Mouse (Mus musculus) kidney, postnatal 14 days (tissue): ENCODE data around the gene Dglucy.

ENCODE experiments used
- DNase-seq: peaks from one replicate; pipeline ENCODE4 v3.0.0; 2022; ENCODE audit warnings: mixed read lengths

Gene Dglucy

DNA sequence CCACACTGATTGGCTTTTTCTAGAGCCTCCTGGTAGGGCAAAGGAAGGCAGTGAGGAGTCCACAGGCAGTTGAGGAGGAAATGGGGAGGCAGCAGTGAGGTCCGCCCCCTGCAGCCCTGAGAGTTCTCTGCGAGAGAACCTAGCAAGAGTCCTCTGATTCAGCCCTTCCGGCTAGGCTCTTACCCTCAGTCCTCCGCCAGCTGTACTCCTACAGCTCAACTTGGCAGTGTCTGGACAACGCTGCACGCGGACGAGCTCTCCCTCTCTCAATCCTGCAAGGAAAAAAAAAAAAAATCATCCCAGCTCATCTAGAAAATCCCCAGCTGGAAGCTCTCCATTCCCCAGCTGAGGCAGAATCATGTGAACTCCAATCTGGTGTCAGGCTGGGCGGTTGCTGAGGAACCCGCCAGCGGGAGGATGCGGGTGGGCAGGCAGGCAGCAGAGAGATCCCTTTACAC is 109.0 kb downstream of the Dglucy start:
- DNase-seq: peak; percentile 49

DNA sequence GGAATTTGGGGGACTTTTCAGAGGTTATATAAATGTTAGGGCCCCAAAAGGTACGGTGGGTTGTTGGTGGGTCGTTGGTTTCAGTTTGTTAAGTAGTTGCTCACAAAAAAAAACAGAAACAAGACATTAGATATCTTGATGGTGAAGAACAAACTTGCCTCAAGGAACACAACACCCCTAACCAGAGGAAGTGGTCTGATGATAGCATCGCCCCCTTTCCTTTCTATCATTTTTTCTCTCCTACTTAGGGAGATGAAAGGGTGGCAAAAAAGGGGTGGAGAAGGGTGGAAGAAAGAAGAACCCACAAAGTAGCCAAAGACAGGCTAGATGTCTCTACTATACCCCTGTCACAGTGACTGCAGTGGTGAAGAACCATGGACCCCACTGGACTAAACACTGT is 111.7 kb downstream of the Dglucy start:
- DNase-seq: no peak

- DNase-seq: no peak
Measured at GRCm38 (mm10) chr12:100895504-100895903, 116.6 kb downstream of the Dglucy start.

- DNase-seq: no peak
Measured at GRCm38 (mm10) chr12:100896661-100897060, 117.8 kb downstream of the Dglucy start.

DNA sequence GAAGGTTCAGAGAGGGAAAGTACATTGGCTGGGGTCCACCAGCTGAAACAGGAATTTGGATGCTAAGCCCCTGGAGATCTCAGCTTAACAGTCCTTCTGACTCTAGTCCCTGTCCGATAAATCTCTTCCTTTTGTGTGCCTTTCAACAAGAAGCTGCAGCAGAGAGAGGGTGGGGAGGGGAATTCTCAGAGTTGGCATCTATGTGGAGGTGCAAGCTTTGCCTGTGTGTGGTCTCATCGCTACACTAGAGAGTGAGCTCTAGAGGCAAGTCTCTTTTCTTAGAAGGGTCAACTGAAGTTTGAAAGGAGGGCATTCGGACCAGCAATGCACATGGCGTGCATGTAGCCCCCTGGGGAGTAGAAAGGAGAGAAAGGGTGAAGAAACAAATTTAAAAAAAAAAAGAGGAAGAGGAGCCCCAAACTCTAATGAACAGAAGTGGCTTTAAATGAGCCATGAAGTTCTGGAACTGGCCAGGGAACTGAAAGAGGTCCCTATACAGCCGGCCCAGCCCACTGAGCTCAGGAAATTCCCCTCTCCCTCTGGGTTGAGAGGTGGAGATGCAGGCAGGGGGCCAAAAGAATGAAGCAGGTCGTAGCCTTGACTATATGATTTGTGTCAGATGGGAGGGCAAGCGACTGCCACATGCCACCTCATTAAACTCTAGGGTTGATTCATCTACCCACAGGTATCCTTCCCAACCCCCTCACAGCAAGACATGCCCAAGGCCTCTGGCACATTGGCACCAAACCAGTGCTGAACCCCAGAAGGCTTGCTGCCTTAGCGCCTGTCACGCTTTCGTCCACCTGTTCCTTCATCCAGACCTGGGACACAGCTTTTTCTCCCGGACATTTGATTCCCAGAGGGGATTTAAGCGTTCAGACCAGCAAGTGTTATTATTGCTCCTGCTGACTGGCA is 119.1 kb downstream of the Dglucy start:
- DNase-seq: no peak

DNA sequence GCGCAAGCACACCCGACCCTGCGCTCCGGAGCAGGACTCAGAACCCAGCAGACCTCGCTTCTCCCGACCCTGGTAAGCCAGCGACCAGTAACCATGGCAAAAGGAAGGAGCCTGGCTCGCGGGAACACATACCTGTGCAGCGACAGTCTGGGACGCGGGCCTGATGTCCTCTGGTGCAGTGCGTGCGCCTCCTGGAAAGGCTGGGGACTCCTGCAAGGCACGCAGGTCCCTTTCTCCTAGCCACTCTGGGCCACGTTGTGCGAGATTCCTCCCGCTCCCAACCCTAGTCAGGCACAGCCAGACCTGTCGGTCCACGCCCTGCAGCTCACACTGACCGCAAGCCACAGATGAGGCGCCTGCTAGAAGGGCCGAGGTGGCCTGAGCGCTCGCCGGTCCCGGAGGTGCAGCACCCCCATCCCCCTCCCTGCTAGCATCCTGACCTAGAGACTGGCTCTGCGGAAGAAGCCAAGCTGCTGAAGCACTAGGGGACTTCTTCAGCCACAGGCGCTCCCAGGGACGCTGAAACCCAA is 120.3 kb downstream of the Dglucy start:
- DNase-seq: no peak

DNA sequence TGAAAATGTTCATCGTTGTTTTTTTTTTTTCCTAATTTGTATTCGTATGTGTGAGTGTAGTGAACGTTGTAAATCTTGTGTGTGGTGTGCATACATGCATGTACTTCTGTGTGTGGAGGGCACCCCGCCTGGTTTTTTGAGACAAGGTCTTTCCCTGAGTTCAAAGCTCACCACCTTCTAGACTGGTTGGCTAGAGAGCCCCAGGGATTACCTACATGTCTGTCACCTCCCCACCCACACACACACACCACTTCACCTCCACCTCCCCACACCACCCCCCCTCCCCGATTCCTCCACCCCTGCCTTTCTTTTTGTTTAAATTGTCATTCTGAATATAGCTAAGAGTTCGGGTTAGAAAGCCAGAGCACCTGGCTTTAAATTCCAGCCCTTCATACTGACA is 122.0 kb downstream of the Dglucy start:
- DNase-seq: no peak

GRCm38 (mm10) chr12:100901386-100901785 is 122.5 kb downstream of the Dglucy start:
- DNase-seq: no peak

DNA sequence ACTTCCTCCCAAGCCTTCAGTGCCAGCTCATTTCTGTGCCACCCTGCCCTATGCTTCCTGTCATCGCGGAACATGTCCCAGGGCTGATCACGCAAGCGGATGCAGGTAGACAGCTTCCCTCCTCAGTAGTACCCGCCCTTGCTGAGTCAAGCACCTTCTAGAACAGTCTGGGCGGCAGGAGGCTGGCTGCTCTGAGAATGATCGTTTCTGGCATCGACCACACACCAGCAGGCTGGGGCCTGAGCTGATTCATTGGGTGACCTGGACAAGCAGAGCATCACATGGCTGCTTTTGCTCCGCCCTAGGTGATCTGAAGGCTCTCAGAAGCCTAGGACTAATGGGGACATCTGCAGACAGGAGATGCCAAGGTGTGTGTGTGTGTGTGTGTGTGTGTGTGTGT is 124.9 kb downstream of the Dglucy start:
- no peak for DNase-seq

DNA sequence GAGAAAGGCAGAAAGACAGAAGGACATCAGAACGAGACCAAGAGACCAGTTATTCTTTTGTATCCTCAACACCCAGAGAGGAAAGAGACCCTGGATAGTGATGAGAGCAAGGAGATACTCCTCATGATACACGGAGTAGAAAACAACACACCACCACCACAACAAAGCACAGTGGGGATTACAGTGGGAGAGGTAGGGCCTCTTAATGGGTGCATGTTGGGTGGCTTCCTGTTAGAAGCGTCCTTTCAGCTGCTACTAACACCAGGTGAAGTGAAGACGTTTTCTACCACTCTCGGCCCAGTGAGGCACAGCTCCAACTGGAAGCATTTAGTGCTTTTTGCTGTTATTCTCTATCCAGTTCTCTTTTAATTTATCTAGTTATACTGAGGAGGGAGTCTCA is 128.0 kb downstream of the Dglucy start:
- DNase-seq: no peak

- peak; percentile 34 for DNase-seq
Measured at GRCm38 (mm10) chr12:100907598-100908297, 128.9 kb downstream of the Dglucy start, which contains the start of gene Gpr68. Gene Gpr68, minus strand, starts transcription at chr12:100908198.

DNA sequence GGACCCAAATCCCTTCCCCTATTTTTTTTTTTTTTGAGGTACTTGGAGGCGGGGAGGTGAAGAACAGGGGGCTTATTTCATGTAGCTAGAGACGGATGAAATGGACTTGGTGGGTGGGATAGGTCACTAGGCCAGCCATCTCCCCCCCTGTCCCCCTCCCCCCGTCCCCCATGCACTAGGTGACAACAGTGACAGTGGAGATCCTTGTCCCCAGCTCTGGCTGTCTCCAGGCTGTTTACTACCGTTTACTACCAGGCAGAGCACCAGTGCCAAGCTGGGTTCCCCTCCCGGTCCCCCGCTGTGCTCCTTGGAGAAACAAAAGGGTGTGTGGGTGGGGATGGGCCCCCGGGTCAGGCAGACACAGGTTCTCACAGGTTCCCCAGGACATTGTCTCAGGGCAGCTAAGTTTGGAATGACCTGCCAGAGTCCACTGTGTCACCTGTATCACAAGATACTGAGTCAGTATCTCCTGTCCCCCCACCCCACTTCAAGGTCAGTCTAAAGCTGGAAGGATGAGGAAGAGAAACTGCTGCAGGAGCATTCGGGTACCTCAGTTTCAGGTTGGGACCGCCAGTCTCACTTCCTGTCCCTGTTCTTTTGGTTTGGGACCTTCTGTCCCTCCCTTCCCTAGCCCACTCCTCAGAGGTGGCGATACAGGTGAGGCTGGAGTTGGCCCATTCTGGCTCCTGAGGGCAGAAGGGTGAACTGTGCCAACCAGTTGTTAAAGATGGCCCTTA is 129.6 kb downstream of the Dglucy start:
- DNase-seq: no peak

GRCm38 (mm10) chr12:100909765-100910164 is 130.9 kb downstream of the Dglucy start:
- no peak for DNase-seq

DNA sequence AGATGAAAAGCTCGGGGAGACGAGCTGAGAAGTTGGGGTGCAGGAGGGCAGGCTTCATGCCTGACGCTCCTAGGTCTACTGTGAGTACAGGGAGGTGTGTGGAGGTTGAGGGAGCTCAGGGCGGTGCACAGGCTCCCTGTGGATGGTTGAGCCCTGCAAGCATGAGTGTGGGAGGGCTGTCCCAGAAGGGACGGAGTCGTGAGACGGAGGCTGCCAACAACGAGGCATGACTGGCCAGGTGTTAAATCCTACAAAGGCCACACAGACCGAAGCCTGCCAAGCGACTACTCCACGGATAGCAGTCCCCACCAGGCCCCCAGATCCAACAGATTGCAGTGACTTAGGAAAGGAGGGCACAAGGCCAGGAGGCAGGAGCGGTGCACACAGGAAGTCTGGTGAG is 131.9 kb downstream of the Dglucy start:
- no peak for DNase-seq

DNA sequence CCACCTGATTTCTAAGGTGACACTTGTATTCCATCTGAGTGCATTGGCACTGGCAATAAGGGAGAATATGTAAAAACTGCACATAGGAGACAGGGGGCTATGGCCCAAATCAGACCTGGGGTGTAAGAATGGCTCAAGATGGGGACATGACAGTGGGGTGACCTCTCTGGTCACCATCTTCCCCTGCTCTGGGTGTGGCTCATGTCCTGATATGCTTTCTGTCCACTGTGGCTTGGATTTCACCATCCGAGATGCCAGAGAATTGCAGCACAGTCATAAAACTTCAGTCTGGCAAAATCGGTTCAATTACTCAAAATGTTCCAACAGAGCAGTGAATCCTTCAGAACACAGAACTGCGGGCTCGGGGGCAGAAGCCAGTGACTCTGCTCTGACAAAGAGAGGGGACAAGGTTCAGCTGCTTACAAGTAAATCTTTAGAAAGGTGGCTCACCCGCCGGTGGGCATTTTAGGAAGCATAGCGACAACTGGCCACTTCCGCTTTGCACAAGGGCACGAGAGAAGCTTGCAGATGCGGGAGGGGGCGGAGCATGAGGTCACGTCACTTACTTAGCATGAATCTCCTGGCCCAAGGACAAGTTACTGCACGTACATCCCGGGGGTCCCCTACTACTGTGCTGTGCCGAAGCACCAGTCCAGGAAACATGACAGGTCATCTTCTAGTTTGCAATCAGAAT is 145.9 kb downstream of the Dglucy start:
- DNase-seq: peak; percentile 28

GRCm38 (mm10) chr12:100925644-100926619 is 147.1 kb downstream of the Dglucy start:
- DNase-seq: peak; percentile 77

- no peak for DNase-seq
Measured at GRCm38 (mm10) chr12:100928286-100928685, 149.4 kb downstream of the Dglucy start.

DNA sequence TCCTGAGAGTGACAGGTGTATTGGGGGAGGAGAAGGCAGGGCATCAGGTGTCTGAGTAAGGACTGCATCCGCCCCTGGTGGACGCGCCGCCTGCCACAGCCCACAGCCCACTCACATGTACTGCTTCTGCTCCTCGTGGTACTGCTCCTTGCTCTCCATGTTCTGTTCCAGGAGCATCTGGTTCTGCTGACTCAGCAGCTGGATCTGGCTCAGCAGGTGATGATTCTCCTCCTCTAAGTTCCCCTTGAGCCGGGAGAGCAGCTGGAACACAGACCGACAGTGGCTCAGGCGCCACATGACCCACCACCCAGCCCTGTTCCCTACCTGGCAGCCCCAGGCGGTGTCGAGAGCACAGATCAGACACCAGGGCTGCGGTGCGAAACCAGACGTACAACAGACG is 152.8 kb downstream of the Dglucy start:
- no peak for DNase-seq

- DNase-seq: peak; percentile 63
Measured at GRCm38 (mm10) chr12:100934796-100935195, 155.9 kb downstream of the Dglucy start.

GRCm38 (mm10) chr12:100936116-100936515 is 157.3 kb downstream of the Dglucy start:
- DNase-seq: peak; percentile 80

DNA sequence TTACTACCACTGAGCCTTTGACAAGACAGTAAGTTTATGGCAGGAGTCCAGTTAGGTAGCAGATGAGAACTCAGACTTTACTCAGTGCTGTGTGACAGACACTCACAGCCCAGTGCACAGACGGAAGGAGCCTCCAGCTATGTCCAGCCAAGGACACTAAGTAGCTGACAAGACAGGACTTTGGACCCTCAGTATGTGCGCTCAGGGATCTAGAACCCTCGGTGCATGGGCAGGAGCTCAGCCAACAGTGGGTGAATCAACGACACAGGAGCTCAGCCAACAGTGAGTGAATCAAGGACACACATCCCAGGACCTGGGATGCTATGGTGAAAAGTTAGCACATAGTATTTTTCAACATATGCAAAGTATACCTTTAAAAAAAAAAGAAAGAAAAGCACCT is 157.9 kb downstream of the Dglucy start:
- peak; percentile 57 for DNase-seq
